Mouse (Mus musculus): Measurements from ENCODE around the gene Gm973. TPM values are rescaled to one million over a fixed set of nuclear protein-coding genes. Genes with fewer than 3 reads are reported as not detected.

The Gm973 gene
- polyA plus RNA-seq, 1 experiment: not detected

- Histone ChIP-seq H3K36me3 (ENCODE audit: control insufficient read depth) (peaks cover 2% of the 10 kb centered on the region; the same call in 1 of the 2 replicates), H3K4me1 (ENCODE audit: control insufficient read depth) (peaks cover 63% of the 10 kb centered on the region), H3K27me3 (ENCODE audit: control insufficient read depth) (peaks cover 22% of the 10 kb centered on the region), H3K4me3 (replicated peaks) (no peak overlapping the region), H3K9me3 (ENCODE audit: control insufficient read depth, low read length) (no peaks in the 10 kb centered on the region)
- TF ChIP-seq TAL1 (IDR thresholded peaks at IDR 0.05; ENCODE audit: low read length): no peak
Observed at GRCm38 (mm10) chr1:59487651-59488051, 28.4 kb upstream of the Gm973 start.

- Histone ChIP-seq H3K4me3 (replicated peaks) (no peak overlapping the region), H3K9me3 (ENCODE audit: control insufficient read depth, low read length) (no peaks in the 10 kb centered on the region), H3K36me3 (ENCODE audit: control insufficient read depth) (peaks cover 2% of the 10 kb centered on the region; the same call in 1 of the 2 replicates), H3K27me3 (ENCODE audit: control insufficient read depth) (peaks cover 13% of the 10 kb centered on the region), H3K4me1 (ENCODE audit: control insufficient read depth) (peaks cover 62% of the 10 kb centered on the region)
- TF ChIP-seq GATA1 (IDR thresholded peaks at IDR 0.05; ENCODE audit: low read length) (no peak), TAL1 (IDR thresholded peaks at IDR 0.05; ENCODE audit: low read length) (no peak)
Observed at GRCm38 (mm10) chr1:59488481-59488880, 27.6 kb upstream of the Gm973 start.

GRCm38 (mm10) chr1:59488991-59489390 is 27.1 kb upstream of the Gm973 start:
- Histone ChIP-seq H3K4me3 (replicated peaks) (no peak overlapping the region), H3K9me3 (ENCODE audit: control insufficient read depth, low read length) (no peaks in the 10 kb centered on the region), H3K36me3 (ENCODE audit: control insufficient read depth) (no peaks in the 10 kb centered on the region; the same call in 1 of the 2 replicates), H3K27me3 (ENCODE audit: control insufficient read depth) (peaks cover 8% of the 10 kb centered on the region), H3K4me1 (ENCODE audit: control insufficient read depth) (peaks cover 61% of the 10 kb centered on the region)
- TF ChIP-seq TAL1 (IDR thresholded peaks at IDR 0.05; ENCODE audit: low read length) (no peak), GATA1 (IDR thresholded peaks at IDR 0.05; ENCODE audit: low read length) (no peak)

GRCm38 (mm10) chr1:59491517-59491916 is 24.5 kb upstream of the Gm973 start:
- H3K4me3 ChIP-seq (replicated peaks): no peak overlapping the region

GRCm38 (mm10) chr1:59492432-59492831 is 23.6 kb upstream of the Gm973 start:
- no peak for TF ChIP-seq GATA1 (IDR thresholded peaks at IDR 0.05; ENCODE audit: low read length)
- no peak for TF ChIP-seq TAL1 (IDR thresholded peaks at IDR 0.05; ENCODE audit: low read length)
- Histone ChIP-seq H3K36me3 (ENCODE audit: control insufficient read depth) (no peaks in the 10 kb centered on the region; the same call in 1 of the 2 replicates), H3K27me3 (ENCODE audit: control insufficient read depth) (no peaks in the 10 kb centered on the region), H3K4me1 (ENCODE audit: control insufficient read depth) (peaks cover 45% of the 10 kb centered on the region), H3K4me3 (replicated peaks) (no peak overlapping the region), H3K9me3 (ENCODE audit: control insufficient read depth, low read length) (no peaks in the 10 kb centered on the region)

More at GRCm38 (mm10) chr1:59491517-59491916, 24.5 kb upstream of the Gm973 start:
- H3K27me3 ChIP-seq (ENCODE audit: control insufficient read depth): no peaks in the 10 kb centered on the region
- H3K4me1 ChIP-seq (ENCODE audit: control insufficient read depth): peaks cover 51% of the 10 kb centered on the region
- H3K9me3 ChIP-seq (ENCODE audit: control insufficient read depth, low read length): no peaks in the 10 kb centered on the region
- H3K36me3 ChIP-seq (ENCODE audit: control insufficient read depth): no peaks in the 10 kb centered on the region; the same call in 1 of the 2 replicates
- no peak for TF ChIP-seq GATA1 (IDR thresholded peaks at IDR 0.05; ENCODE audit: low read length)
- TF ChIP-seq TAL1 (IDR thresholded peaks at IDR 0.05; ENCODE audit: low read length): no peak

- Histone ChIP-seq H3K4me1 (ENCODE audit: control insufficient read depth) (peaks cover 39% of the 10 kb centered on the region), H3K9me3 (ENCODE audit: control insufficient read depth, low read length) (no peaks in the 10 kb centered on the region), H3K4me3 (replicated peaks) (no peak overlapping the region), H3K27me3 (ENCODE audit: control insufficient read depth) (no peaks in the 10 kb centered on the region), H3K36me3 (ENCODE audit: control insufficient read depth) (no peaks in the 10 kb centered on the region)
- no peak for TF ChIP-seq GATA1 (IDR thresholded peaks at IDR 0.05; ENCODE audit: low read length)
- TF ChIP-seq TAL1 (IDR thresholded peaks at IDR 0.05; ENCODE audit: low read length): no peak
Observed at GRCm38 (mm10) chr1:59495970-59496369, 20.1 kb upstream of the Gm973 start.

- TF ChIP-seq GATA1 (IDR thresholded peaks at IDR 0.05; ENCODE audit: low read length) (no peak), TAL1 (IDR thresholded peaks at IDR 0.05; ENCODE audit: low read length) (no peak)
- H3K9me3 ChIP-seq (ENCODE audit: control insufficient read depth, low read length): no peaks in the 10 kb centered on the region
- no peaks in the 10 kb centered on the region for H3K36me3 ChIP-seq (ENCODE audit: control insufficient read depth)
- H3K27me3 ChIP-seq (ENCODE audit: control insufficient read depth): no peaks in the 10 kb centered on the region
- H3K4me3 ChIP-seq (replicated peaks): no peak overlapping the region
- H3K4me1 ChIP-seq (ENCODE audit: control insufficient read depth): peaks cover 20% of the 10 kb centered on the region
Observed at GRCm38 (mm10) chr1:59497741-59498613, 18.1 kb upstream of the Gm973 start.

GRCm38 (mm10) chr1:59499327-59499726 is 16.7 kb upstream of the Gm973 start:
- Histone ChIP-seq H3K9me3 (ENCODE audit: control insufficient read depth, low read length) (no peaks in the 10 kb centered on the region), H3K4me1 (ENCODE audit: control insufficient read depth) (peaks cover 12% of the 10 kb centered on the region), H3K4me3 (replicated peaks) (no peak overlapping the region), H3K36me3 (ENCODE audit: control insufficient read depth) (no peaks in the 10 kb centered on the region), H3K27me3 (ENCODE audit: control insufficient read depth) (no peaks in the 10 kb centered on the region)
- TF ChIP-seq GATA1 (IDR thresholded peaks at IDR 0.05; ENCODE audit: low read length) (no peak), TAL1 (IDR thresholded peaks at IDR 0.05; ENCODE audit: low read length) (no peak)

GRCm38 (mm10) chr1:59502355-59502754 is 13.7 kb upstream of the Gm973 start:
- Histone ChIP-seq H3K27me3 (ENCODE audit: control insufficient read depth) (no peaks in the 10 kb centered on the region), H3K9me3 (ENCODE audit: control insufficient read depth, low read length) (no peaks in the 10 kb centered on the region), H3K4me3 (replicated peaks) (no peak overlapping the region), H3K4me1 (ENCODE audit: control insufficient read depth) (peaks cover 12% of the 10 kb centered on the region), H3K36me3 (ENCODE audit: control insufficient read depth) (no peaks in the 10 kb centered on the region)
- TF ChIP-seq TAL1 (IDR thresholded peaks at IDR 0.05; ENCODE audit: low read length) (no peak), GATA1 (IDR thresholded peaks at IDR 0.05; ENCODE audit: low read length) (no peak)
